Mouse (Mus musculus) liver, embryonic 12.5 days (tissue): ENCODE measurements around the gene Arl4c. TPM values are rescaled to one million over a fixed set of nuclear protein-coding genes. Genes with fewer than 3 reads are reported as not detected.

Experiments used
- ATAC-seq: fragments of 200-750 bp; cut with Nextera tagmentation; 2 replicates; pipeline ENCODE4 v1.8.0; 2017; ENCODE audit warnings: moderate number of reproducible peaks, mild to moderate bottlenecking, moderate library complexity
- H3K27ac ChIP-seq: fragments of 300-500 bp; sonication (generic); 2 replicates; pipeline ENCODE4 v1.5.1; 2016; ENCODE audit warnings: mild to moderate bottlenecking
- H3K27me3 ChIP-seq: fragments of 300-500 bp; sonication (generic); replicated peaks from 2 replicates; pipeline ENCODE4 v1.6.1; 2016; ENCODE audit warnings: mild to moderate bottlenecking, moderate library complexity
- H3K36me3 ChIP-seq: fragments of 300-500 bp; sonication (generic); 2 replicates; pipeline ENCODE4 v1.6.1; 2016; ENCODE audit warnings: mild to moderate bottlenecking, moderate library complexity
- H3K4me1 ChIP-seq: fragments of 300-500 bp; sonication (generic); 2 replicates; pipeline ENCODE4 v1.6.1; 2016
- H3K4me2 ChIP-seq: fragments of 300-500 bp; sonication (generic); 2 replicates; pipeline ENCODE4 v1.6.1; 2016; ENCODE audit warnings: mild to moderate bottlenecking, moderate library complexity
- H3K4me3 ChIP-seq: fragments of 300-500 bp; sonication (generic); 2 replicates; pipeline ENCODE4 v1.5.1; 2016; ENCODE audit warnings: mild to moderate bottlenecking, moderate library complexity
- H3K9ac ChIP-seq: fragments of 300-500 bp; sonication (generic); 2 replicates; pipeline ENCODE4 v1.6.1; 2016; ENCODE audit warnings: mild to moderate bottlenecking, moderate library complexity
- H3K9me3 ChIP-seq: fragments of 300-500 bp; sonication (generic); replicated peaks from 2 replicates; pipeline ENCODE4 v1.6.1; 2016; ENCODE audit warnings: mild to moderate bottlenecking, moderate library complexity
- WGBS: fragments of 180-500 bp; shearing (Covaris S2); methylation state at CpG from one replicate; pipeline ENCODE4 v1.1.7; 2016; ENCODE audit not compliant: insufficient replicate concordance; 5-methylcytosine and 5-hydroxymethylcytosine counted together
- polyA plus RNA-seq: library from polyadenylated mRNA; unstranded; fragments of >200 nt; fragmentation: Nextera tagmentation; extraction: Ambion mirVana; gene quantifications from 2 replicates; pipeline ENCODE4 v1.2.1, GENCODE M21; 2016

Gene Arl4c
- polyA plus RNA-seq, 1 experiment from 2014 or later, result 2.3 TPM

- Histone ChIP-seq H3K4me3 (peak overlapping the region; percentile 62), H3K27ac (no peak overlapping the region), H3K36me3 (no peaks in the 10 kb centered on the region), H3K4me1 (peaks cover 15% of the 10 kb centered on the region), H3K9me3 (no peaks in the 10 kb centered on the region), H3K9ac (0 out of 2 replicates have a peak overlapping the region, but pooled peaks have one; percentile 3), H3K27me3 (peaks cover 53% of the 10 kb centered on the region), H3K4me2 (peak overlapping the region; percentile 87)
- 25% methylated on average over 24 of the region's 25 CpGs for WGBS
- ATAC-seq, result no peak
Measured at GRCm38 (mm10) chr1:88699856-88700791, 1.9 kb downstream of the Arl4c start.

DNA sequence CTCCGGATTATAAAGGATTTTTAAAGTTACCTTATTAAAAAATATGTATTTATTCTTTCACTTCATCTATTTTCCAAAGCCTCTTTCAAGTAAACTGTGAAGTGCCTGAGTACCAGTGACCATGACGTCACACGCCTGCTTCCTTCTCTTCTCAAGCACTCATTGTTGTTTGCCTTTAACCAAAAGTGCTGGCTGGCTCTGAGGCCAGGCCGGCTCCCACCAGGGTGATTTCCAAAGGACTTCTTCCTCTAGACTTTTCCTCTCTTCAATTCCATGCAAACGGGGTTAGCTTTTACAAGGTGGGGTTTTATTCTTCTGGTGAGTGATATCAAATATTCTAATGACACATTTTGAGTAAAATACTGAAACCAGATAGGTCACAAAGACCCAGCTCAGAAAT is 2.6 kb downstream of the Arl4c start:
- WGBS, result 26% methylated on average over 5 of the region's 5 CpGs
- Histone ChIP-seq H3K4me3 (no peak overlapping the region), H3K27me3 (peaks cover 50% of the 10 kb centered on the region), H3K9me3 (no peaks in the 10 kb centered on the region), H3K9ac (no peak overlapping the region), H3K27ac (no peak overlapping the region), H3K4me1 (peaks cover 15% of the 10 kb centered on the region), H3K36me3 (no peaks in the 10 kb centered on the region), H3K4me2 (no peak overlapping the region)
- no peak for ATAC-seq

- Histone ChIP-seq H3K9ac (no peak overlapping the region), H3K27ac (no peak overlapping the region), H3K27me3 (peaks cover 45% of the 10 kb centered on the region), H3K4me1 (peaks cover 15% of the 10 kb centered on the region), H3K36me3 (no peaks in the 10 kb centered on the region), H3K9me3 (no peaks in the 10 kb centered on the region), H3K4me3 (no peak overlapping the region), H3K4me2 (no peak overlapping the region)
- 38% methylated on average over 5 of the region's 5 CpGs for WGBS
- no peak for ATAC-seq
Measured at GRCm38 (mm10) chr1:88698926-88699325, 3.1 kb downstream of the Arl4c start.

- H3K27me3 ChIP-seq, result peaks cover 37% of the 10 kb centered on the region
- no peaks in the 10 kb centered on the region for H3K9me3 ChIP-seq
- no peaks in the 10 kb centered on the region for H3K36me3 ChIP-seq
- no peak overlapping the region for H3K4me3 ChIP-seq
- H3K4me1 ChIP-seq, result peaks cover 15% of the 10 kb centered on the region
- H3K27ac ChIP-seq, result no peak overlapping the region
- no peak overlapping the region for H3K4me2 ChIP-seq
- no peak for ATAC-seq
- 68% methylated on average over 6 of the region's 6 CpGs for WGBS
- no peak overlapping the region for H3K9ac ChIP-seq
Measured at GRCm38 (mm10) chr1:88698131-88698530, 3.9 kb downstream of the Arl4c start.

DNA sequence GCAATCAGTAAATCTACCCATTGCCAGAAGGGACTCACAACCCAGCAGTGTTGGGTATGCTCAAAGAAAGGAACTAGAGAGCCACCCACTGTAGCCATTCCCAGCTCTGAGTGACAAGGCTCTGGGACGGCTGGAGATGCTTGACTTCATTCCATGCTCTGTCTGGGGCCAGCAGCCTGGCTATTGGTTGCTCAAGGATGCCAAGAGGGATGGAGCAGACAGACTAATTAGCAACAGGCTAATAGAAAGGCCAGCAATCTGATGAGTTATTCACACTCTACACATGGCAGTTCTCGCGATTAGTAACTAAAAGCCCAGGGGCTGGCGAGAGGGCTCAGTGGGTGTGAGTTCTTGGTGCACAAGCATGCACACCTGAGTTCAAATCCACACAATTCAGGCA is 5.6 kb downstream of the Arl4c start:
- ATAC-seq, result no peak
- 71% methylated on average over 4 of the region's 4 CpGs for WGBS

GRCm38 (mm10) chr1:88694353-88694752 is 7.7 kb downstream of the Arl4c start:
- Histone ChIP-seq H3K4me1 (no peaks in the 10 kb centered on the region), H3K27ac (no peak overlapping the region), H3K36me3 (no peaks in the 10 kb centered on the region), H3K9me3 (no peaks in the 10 kb centered on the region), H3K4me3 (no peak overlapping the region), H3K4me2 (no peak overlapping the region), H3K27me3 (peaks cover 1% of the 10 kb centered on the region; the same call in 1 of the 2 replicates), H3K9ac (no peak overlapping the region)
- no peak for ATAC-seq
- WGBS, result 59% methylated on average over 10 of the region's 10 CpGs

More for the DNA sequence above, 5.6 kb downstream of the Arl4c start:
- Histone ChIP-seq H3K27ac (no peak overlapping the region), H3K27me3 (peaks cover 20% of the 10 kb centered on the region), H3K9me3 (no peaks in the 10 kb centered on the region), H3K36me3 (no peaks in the 10 kb centered on the region), H3K4me1 (peaks cover 5% of the 10 kb centered on the region), H3K9ac (no peak overlapping the region), H3K4me3 (no peak overlapping the region), H3K4me2 (no peak overlapping the region)

GRCm38 (mm10) chr1:88692293-88692827 is 9.7 kb downstream of the Arl4c start:
- H3K27ac ChIP-seq, result no peak overlapping the region
- H3K36me3 ChIP-seq, result no peaks in the 10 kb centered on the region
- 55% methylated on average over 2 of the region's 2 CpGs for WGBS
- H3K27me3 ChIP-seq, result no peaks in the 10 kb centered on the region
- H3K4me1 ChIP-seq, result no peaks in the 10 kb centered on the region
- no peak overlapping the region for H3K4me3 ChIP-seq
- no peak overlapping the region for H3K9ac ChIP-seq
- no peaks in the 10 kb centered on the region for H3K9me3 ChIP-seq
- ATAC-seq, result no peak
- H3K4me2 ChIP-seq, result no peak overlapping the region

- Histone ChIP-seq H3K36me3 (no peaks in the 10 kb centered on the region), H3K4me1 (no peaks in the 10 kb centered on the region), H3K27ac (no peak overlapping the region), H3K27me3 (no peaks in the 10 kb centered on the region), H3K9me3 (no peaks in the 10 kb centered on the region), H3K9ac (no peak overlapping the region), H3K4me3 (no peak overlapping the region), H3K4me2 (no peak overlapping the region)
- 76% methylated on average over 6 of the region's 6 CpGs for WGBS
- no peak for ATAC-seq
Measured at GRCm38 (mm10) chr1:88690601-88691000, 11.4 kb downstream of the Arl4c start.

DNA sequence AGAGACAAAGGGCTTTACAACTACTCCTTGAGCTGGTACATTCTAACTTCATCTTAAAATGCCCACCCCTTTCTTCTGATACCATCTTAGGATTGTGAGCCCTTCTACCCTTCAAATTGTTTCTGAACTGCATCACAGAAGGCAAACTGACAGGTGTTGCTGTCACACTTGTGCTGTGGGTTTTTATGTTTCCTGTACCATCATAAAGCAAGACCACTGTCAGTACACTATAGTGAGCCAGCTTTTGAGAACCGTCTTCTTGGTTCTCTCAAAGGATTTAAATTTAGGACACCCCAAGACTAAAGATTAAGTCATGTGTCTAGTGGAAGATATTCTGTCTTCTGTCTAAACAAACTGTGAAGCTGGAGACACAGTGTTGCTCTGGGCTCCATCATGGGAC is 17.3 kb downstream of the Arl4c start:
- H3K27ac ChIP-seq, result no peak overlapping the region
- H3K4me3 ChIP-seq, result no peak overlapping the region
- H3K9ac ChIP-seq, result no peak overlapping the region
- no peaks in the 10 kb centered on the region for H3K27me3 ChIP-seq
- no peaks in the 10 kb centered on the region for H3K4me1 ChIP-seq
- 56% methylated on average over 1 of the region's 1 CpGs for WGBS
- no peak overlapping the region for H3K4me2 ChIP-seq
- no peaks in the 10 kb centered on the region for H3K9me3 ChIP-seq
- H3K36me3 ChIP-seq, result no peaks in the 10 kb centered on the region
- ATAC-seq, result no peak

DNA sequence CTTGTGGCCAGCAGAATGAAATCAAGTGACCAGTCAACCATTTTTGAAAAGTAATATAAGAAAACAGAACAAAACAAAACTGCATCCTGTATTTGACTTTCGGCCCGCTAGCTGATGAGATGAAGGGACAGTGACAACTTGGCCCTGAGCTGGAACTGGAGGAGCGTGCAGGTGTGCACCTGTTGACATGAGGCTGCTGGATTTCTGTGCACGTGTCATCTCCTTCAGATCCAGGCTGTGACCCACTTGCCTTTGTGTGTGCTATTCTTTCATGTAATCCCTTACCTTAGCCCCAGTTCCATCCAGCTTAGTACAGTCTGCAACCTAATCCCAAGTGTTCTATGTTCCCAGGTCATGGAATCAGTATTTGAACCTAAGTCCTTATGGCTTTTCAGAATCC is 20.4 kb downstream of the Arl4c start:
- no peak overlapping the region for H3K9ac ChIP-seq
- no peak for ATAC-seq
- no peaks in the 10 kb centered on the region for H3K9me3 ChIP-seq
- no peak overlapping the region for H3K27ac ChIP-seq
- no peaks in the 10 kb centered on the region for H3K27me3 ChIP-seq
- no peak overlapping the region for H3K4me2 ChIP-seq
- H3K4me3 ChIP-seq, result no peak overlapping the region
- WGBS, result 68% methylated on average over 4 of the region's 4 CpGs
- no peaks in the 10 kb centered on the region for H3K4me1 ChIP-seq
- H3K36me3 ChIP-seq, result no peaks in the 10 kb centered on the region

DNA sequence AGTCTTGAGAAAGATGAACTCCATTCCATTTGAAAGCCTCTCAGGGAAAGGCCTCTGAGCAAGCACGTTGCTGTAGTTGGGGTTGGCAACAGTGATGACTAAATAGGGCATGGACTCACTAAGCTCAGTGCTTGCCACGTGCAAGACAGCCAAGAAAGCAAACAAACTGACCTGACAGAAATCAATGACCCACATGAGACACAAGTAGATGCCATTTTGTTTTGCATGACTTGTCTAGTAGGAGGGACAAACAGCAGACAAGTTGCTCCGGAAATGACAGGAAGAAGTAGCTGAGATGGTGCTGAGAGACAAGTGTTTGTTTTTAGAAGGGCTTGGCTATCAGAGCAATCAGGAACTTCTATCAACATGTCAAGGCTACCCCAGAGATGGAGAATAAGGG is 21.2 kb downstream of the Arl4c start:
- no peak overlapping the region for H3K27ac ChIP-seq
- H3K36me3 ChIP-seq, result no peaks in the 10 kb centered on the region
- H3K27me3 ChIP-seq, result no peaks in the 10 kb centered on the region
- no peak for ATAC-seq
- H3K4me3 ChIP-seq, result no peak overlapping the region
- H3K9ac ChIP-seq, result no peak overlapping the region
- no peaks in the 10 kb centered on the region for H3K9me3 ChIP-seq
- no peaks in the 10 kb centered on the region for H3K4me1 ChIP-seq
- 47% methylated on average over 3 of the region's 3 CpGs for WGBS
- H3K4me2 ChIP-seq, result no peak overlapping the region

DNA sequence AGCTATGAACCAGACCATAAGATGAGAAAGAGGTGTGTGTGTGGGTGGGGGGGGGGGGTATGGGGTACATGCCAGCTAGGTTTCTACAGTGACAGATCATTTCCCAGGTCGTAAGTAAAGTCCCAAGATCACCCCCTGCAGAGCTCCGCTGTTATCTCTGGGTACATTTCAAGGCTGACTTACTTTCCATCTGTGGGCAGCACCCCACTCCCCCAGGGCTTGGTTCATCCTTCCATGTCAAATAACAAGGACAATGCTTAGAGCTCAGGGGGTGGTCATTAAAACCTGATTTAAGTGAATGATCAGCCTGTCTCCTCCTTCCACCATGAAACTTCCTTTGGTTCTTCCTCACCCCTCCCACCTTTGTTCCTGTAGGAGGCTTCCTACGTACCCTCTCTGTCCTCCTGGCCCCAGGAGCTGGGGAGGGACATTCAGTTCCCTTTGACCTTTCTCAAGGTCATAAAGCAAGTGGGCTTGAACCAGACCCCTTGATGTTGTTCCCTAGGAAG is 23.7 kb downstream of the Arl4c start:
- no peak overlapping the region for H3K27ac ChIP-seq
- H3K4me1 ChIP-seq, result no peaks in the 10 kb centered on the region
- H3K4me3 ChIP-seq, result no peak overlapping the region
- no peak for ATAC-seq
- no peaks in the 10 kb centered on the region for H3K36me3 ChIP-seq
- WGBS, result 44% methylated on average over 3 of the region's 3 CpGs
- H3K4me2 ChIP-seq, result no peak overlapping the region
- H3K9ac ChIP-seq, result no peak overlapping the region
- no peaks in the 10 kb centered on the region for H3K27me3 ChIP-seq
- no peaks in the 10 kb centered on the region for H3K9me3 ChIP-seq
